Mouse (Mus musculus) megakaryocyte, embryonic 14.5 days (primary cell): ENCODE measurements around the gene Senp2. TPM values are rescaled to one million over a fixed set of nuclear protein-coding genes. Genes with fewer than 3 reads are reported as not detected.
"Not testable (repeated sequence)": the region's sequence is repeated elsewhere in the genome, so short reads cannot be mapped to it uniquely, and the experiment has no call there.

Experiments
- H3K27me3 ChIP-seq: replicated peaks from 2 replicates; pipeline ENCODE3; 2012; ENCODE audit warnings: inconsistent platforms
- H3K36me3 ChIP-seq: replicated peaks from 2 replicates; pipeline ENCODE3; 2012; ENCODE audit warnings: low read length, inconsistent platforms, mixed read lengths
- H3K4me1 ChIP-seq: 2 replicates; pipeline ENCODE4 v1.6.1; 2012; ENCODE audit warnings: inconsistent platforms
- H3K4me3 ChIP-seq: replicated peaks from 2 replicates; pipeline ENCODE3; 2012; ENCODE audit warnings: moderate library complexity, mild to moderate bottlenecking, inconsistent platforms
- H3K9me3 ChIP-seq: 2 replicates; pipeline ENCODE4 v1.6.1; 2012; ENCODE audit warnings: inconsistent platforms
- FLI1 ChIP-seq: IDR thresholded peaks from 2 replicates; pipeline ENCODE4 v1.6.1; 2012; ENCODE audit warnings: low read length, inconsistent platforms, mixed read lengths
- GATA1 ChIP-seq: IDR thresholded peaks from 3 replicates; pipeline ENCODE4 v1.6.1; 2012; ENCODE audit warnings: mixed read lengths, low read length, inconsistent platforms, borderline replicate concordance
- polyA plus RNA-seq: library from polyadenylated mRNA; stranded (reverse); fragments of >175 nt; gene quantifications from 2 replicates; pipeline ENCODE4 v1.2.3, GENCODE M21; 2012; ENCODE audit warnings: low replicate concordance; ENCODE audit not compliant: insufficient read depth

Senp2 gene
- polyA plus RNA-seq, 1 experiment, result 2.7 TPM

DNA sequence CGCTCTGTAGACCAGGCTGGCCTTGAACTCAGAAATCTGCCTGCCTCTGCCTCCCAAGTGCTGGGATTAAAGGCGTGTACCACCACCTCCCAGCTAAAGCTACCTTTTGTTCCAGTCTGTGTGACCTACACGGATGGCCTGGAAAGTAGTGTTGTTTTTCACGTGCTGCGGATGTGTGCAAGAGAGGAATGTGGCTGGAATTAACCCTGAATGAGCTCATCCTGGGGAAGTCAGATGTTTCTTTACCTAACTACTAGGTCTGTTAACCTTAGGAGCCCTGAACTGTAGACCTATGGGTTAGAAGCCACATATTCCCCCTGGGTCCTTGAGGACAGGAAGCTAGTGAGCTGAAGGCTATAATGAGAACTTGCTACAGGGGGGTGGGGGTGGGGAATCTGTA is 21.3 kb upstream of the Senp2 start:
- TF ChIP-seq FLI1 (no peak), GATA1 (no peak)
- no peaks in the 10 kb centered on the region for H3K36me3 ChIP-seq
- peaks cover 6% of the 10 kb centered on the region for H3K4me1 ChIP-seq
- peaks cover 5% of the 10 kb centered on the region; the same call in 1 of the 2 replicates for H3K9me3 ChIP-seq
- H3K27me3 ChIP-seq, result peaks cover 3% of the 10 kb centered on the region
- no peak overlapping the region for H3K4me3 ChIP-seq

DNA sequence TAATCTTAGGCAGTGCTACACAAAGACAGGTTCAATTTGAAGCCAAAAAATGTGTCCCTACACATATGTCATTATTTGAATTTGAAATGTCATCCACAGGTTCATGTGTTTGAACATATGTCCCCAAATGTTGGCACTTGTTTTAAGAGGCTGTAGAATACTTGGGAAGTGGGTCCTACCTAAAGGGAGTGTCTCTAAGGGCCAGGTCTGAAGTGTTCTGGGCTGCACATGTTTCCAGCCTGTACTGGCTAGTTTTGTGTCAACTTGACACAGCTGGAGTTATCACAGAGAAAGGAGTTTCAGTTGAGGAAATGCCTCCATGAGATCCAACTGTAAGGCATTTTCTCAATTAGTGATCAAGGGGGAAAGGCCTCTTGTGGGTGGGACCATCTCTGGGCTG is 18.4 kb upstream of the Senp2 start:
- H3K9me3 ChIP-seq, H3K27me3 ChIP-seq, H3K4me1 ChIP-seq, H3K4me3 ChIP-seq, H3K36me3 ChIP-seq: not testable (repeated sequence)

DNA sequence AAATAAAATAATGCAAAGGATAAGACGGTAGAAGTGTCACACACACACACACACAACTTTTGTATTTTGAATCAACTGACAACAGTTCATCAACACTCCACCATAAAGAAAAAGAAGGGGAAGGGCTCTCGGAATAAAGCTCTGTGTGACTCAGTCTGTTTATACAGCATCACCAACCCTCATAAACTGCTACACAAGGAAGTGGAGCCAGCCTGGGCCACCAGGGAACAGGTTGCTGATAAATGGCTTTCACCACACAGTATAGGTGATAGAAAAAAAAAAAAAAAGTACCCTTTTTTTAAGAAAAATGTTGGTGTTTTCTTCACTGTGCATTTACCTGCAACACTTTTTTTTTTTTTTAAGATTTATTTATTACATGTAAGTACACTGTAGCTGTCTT is 17.5 kb upstream of the Senp2 start:
- no peaks in the 10 kb centered on the region for H3K4me1 ChIP-seq
- no peak for TF ChIP-seq FLI1
- TF ChIP-seq GATA1, result no peak
- H3K4me3 ChIP-seq, result no peak overlapping the region

DNA sequence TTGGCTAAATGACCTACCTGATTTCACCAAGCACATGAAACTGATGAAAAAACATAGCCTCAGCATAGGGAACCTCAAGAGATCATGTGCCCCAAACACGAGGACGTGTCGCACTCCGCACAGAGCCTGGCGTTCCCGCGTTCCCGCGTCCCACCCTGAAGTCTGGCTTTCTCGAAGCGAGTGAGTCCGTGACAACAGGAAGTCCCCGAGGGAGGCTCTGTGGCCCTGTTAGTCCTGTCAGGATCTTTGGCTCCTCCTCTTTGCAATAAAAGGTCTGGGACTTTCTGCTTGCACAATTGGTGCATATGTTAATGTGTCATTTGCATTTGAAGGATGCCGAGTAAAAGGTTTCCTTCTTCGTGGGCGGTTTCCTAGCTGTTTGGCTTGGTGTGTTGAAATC is 14.0 kb upstream of the Senp2 start, which contains the start of gene Liph:
Liph (minus strand) TSS at position 360 of the 400 bp plus-strand sequence.
- TF ChIP-seq GATA1, result no peak
- no peak for TF ChIP-seq FLI1
- no peak within 1 kb of the TSS for H3K4me3 ChIP-seq

More for the DNA sequence above, 17.5 kb upstream of the Senp2 start:
- no peaks in the 10 kb centered on the region for H3K9me3 ChIP-seq
- no peaks in the 10 kb centered on the region for H3K36me3 ChIP-seq
- H3K27me3 ChIP-seq, result no peaks in the 10 kb centered on the region

DNA sequence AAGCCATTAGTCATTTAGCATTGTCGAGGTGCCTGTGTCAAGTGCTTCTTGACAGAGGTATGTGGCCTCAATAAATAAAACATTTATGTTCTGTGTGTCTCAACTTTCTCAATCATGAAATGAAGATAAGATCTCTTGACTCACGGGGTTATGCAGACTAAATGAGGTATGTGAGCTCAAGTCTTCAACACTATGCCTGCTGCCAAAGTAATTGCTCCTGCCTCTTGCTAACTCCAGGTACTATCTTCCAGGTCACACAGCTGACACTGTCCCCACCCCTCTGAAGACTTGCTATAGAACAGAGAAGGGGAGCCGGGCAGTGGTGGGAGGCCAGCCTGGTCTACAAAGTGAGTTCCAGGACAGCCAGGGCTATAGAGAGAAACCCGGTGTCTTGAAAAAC is 12.9 kb upstream of the Senp2 start:
- H3K4me1 ChIP-seq, result peaks cover 5% of the 10 kb centered on the region; the same call in 1 of the 2 replicates

More for the DNA sequence above, 14.0 kb upstream of the Senp2 start, which contains the start of gene Liph:
- no peaks in the 10 kb centered on the region for H3K36me3 ChIP-seq
- H3K9me3 ChIP-seq, result no peaks in the 10 kb centered on the region
- H3K4me1 ChIP-seq, result peaks cover 5% of the 10 kb centered on the region; the same call in 1 of the 2 replicates
- H3K27me3 ChIP-seq, result peaks cover 4% of the 10 kb centered on the region

DNA sequence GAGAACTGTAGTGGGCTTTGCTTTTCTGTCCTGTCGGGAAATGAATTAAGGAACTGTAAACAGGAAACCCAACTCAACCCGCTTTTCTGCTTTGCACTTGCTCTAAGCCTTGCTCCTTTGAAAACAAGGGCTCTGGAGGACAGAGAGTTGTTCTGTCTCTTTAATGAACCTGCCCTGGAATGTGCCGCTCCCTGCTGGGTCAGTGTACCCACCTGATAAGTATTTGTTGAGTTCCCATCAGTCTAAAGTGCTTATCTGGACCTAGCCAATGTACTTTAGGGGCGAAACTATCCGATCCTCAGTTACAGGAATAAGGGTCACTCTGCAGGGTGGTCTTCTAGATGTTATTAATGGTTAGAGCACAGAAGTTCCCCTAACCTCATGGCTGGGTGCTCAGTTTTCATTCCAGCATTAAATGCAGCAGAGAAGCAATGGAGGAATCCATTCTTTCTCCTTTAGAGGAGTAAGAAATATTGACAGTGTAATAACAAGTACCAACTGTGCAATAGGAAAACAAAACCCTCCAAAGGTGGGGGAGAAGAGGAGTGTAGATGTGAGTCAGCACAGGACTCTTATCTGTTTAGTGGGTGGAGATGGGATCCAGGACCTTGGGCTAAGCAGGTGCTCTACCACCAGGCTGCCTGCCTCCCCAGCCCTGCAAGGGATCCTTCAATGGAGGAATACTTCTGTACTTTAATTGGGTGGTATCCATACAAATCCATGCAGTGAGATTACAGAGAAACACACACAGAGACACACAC is 12.2 kb upstream of the Senp2 start:
- peaks cover 4% of the 10 kb centered on the region for H3K27me3 ChIP-seq
- no peaks in the 10 kb centered on the region for H3K9me3 ChIP-seq
- H3K36me3 ChIP-seq, result no peaks in the 10 kb centered on the region
- no peak overlapping the region for H3K4me3 ChIP-seq
- no peak for TF ChIP-seq FLI1
- TF ChIP-seq GATA1, result no peak
- H3K4me1 ChIP-seq, result peaks cover 5% of the 10 kb centered on the region; the same call in 1 of the 2 replicates

More for the DNA sequence above, 12.9 kb upstream of the Senp2 start:
- no peaks in the 10 kb centered on the region for H3K9me3 ChIP-seq
- peaks cover 4% of the 10 kb centered on the region for H3K27me3 ChIP-seq
- TF ChIP-seq GATA1, result no peak
- no peak for TF ChIP-seq FLI1
- no peaks in the 10 kb centered on the region for H3K36me3 ChIP-seq
- no peak overlapping the region for H3K4me3 ChIP-seq

DNA sequence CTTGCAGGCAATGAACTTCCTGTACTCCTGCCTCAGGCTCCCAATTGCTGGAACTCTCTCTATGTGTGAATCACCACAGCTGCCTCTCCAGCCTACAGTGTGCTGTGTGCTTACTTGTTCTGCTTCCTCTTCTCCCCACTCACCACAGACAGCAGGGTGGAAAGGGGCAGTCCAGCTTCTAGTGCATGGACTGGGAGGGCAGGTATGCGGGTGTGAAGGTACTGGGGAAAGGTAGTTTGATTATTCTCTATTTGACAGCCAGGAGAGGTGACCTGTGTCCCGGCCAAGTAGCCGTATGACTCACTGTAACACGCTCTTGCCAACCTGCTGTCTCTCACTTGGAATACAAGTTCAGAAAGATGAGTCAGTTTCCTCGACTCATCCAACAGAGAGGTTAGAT is 11.2 kb upstream of the Senp2 start:
- peaks cover 5% of the 10 kb centered on the region; the same call in 1 of the 2 replicates for H3K4me1 ChIP-seq
- no peaks in the 10 kb centered on the region for H3K36me3 ChIP-seq
- no peak overlapping the region for H3K4me3 ChIP-seq
- TF ChIP-seq GATA1 (no peak), FLI1 (no peak)
- H3K27me3 ChIP-seq, result peaks cover 4% of the 10 kb centered on the region
- H3K9me3 ChIP-seq, result no peaks in the 10 kb centered on the region

DNA sequence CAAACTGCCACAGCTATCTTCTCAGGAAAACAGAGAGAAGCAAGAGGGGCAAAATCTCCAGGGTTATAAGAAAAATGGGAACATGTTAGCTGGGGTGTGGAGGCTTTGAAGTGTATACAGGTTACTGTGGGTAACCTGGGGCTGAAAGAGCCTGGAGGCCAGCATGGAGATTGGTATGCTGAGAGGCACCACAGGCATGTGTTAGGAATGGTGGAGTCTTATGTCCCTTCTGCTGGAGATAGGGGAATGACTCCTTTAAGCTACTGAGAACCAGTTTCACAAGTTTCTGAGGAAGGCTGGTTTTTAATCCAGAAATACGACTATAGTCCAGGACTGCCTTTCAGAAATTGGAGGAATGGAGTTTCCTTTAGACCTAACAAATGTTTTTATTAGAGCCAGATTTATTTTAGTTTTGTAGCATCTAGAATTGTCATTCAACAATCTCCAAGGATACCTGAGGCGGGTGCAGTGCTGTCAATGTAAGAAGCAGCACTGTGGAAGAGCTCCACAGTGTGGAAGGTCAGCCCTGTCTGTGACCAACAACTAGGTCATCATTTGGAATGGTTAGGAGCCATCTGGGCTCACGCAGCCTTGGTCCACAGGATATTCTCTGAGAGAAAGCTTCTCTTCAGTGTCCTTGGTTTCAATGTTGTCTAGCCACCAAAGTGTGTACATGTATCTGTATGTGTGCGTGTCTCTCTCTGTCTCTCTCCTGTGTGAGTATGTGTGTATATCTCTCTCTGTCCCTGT is 9.2 kb upstream of the Senp2 start:
- H3K27me3 ChIP-seq, result peaks cover 5% of the 10 kb centered on the region
- no peak overlapping the region for H3K4me3 ChIP-seq
- H3K36me3 ChIP-seq, result no peaks in the 10 kb centered on the region
- TF ChIP-seq GATA1, result no peak
- no peak for TF ChIP-seq FLI1
- H3K4me1 ChIP-seq, result peaks cover 5% of the 10 kb centered on the region; the same call in 1 of the 2 replicates
- no peaks in the 10 kb centered on the region for H3K9me3 ChIP-seq

DNA sequence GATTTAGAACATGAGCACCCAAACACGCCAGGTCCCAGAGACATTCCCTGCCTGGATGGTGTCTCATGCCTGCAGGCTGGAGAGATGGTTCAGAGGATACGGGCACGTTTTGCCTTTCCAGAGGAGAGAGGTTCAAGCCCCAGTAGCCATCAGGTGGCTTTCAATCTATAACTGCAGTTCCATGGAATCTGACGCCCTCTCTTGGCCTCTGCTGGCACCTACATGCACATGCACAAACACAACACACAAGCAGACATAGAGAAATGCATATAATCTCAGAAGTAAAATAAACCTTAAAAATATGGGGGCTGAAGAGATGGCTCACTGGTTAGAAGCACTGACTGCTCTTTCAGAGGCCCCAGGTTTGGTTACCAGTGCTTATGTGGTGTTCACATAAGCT is 8.1 kb upstream of the Senp2 start:
- Histone ChIP-seq H3K4me1 (peaks cover 5% of the 10 kb centered on the region; the same call in 1 of the 2 replicates), H3K36me3 (no peaks in the 10 kb centered on the region), H3K9me3 (no peaks in the 10 kb centered on the region), H3K27me3 (peaks cover 8% of the 10 kb centered on the region), H3K4me3 (no peak overlapping the region)
- TF ChIP-seq FLI1 (no peak), GATA1 (no peak)

DNA sequence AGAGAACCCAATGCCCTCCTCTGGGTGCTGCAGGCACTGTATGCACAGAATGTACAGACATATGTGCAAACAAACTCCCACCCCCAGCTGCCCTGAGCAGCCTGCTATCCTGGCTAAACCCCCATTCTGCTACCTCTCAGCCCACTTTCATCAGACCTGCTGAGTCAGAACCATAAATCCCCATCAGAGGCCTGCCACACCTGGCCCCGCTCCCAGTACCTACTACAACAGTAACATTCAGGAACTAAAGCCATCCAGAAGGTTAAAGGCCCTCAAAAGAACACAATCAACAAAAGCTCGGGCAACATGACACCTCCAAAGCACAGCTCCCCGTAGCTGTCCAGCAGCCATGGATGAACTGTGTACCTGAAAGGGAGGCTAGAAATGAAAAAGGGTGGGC is 7.7 kb upstream of the Senp2 start:
- H3K27me3 ChIP-seq, result peaks cover 8% of the 10 kb centered on the region
- TF ChIP-seq GATA1 (no peak), FLI1 (no peak)
- H3K36me3 ChIP-seq, result no peaks in the 10 kb centered on the region
- no peak overlapping the region for H3K4me3 ChIP-seq
- peaks cover 5% of the 10 kb centered on the region; the same call in 1 of the 2 replicates for H3K4me1 ChIP-seq
- H3K9me3 ChIP-seq, result no peaks in the 10 kb centered on the region
